Mouse (Mus musculus): ENCODE measurements around the gene Ccnb1ip1. TPM values are rescaled to one million over a fixed set of nuclear protein-coding genes. Genes with fewer than 3 reads are reported as not detected.

The Ccnb1ip1 gene
- polyA plus RNA-seq, 1 experiment from 2014 or later = not detected

GRCm38 (mm10) chr14:50802843-50803562, 4.5 kb downstream of the Ccnb1ip1 start:
- ATAC-seq (no peak), DNase-seq (no peak)
- Histone ChIP-seq H3K9me3 (ENCODE audit: low read length) (no peaks in the 10 kb centered on the region), H3K4me2 (ENCODE audit: low read depth, low read length) (no peak overlapping the region), H3K27me3 (ENCODE audit: insufficient read depth, low read length) (no peaks in the 10 kb centered on the region), H3K4me3 (ENCODE audit: low read depth, low read length) (no peak overlapping the region), H3K36me3 (replicated peaks; ENCODE audit: insufficient read depth, low read length) (no peaks in the 10 kb centered on the region), H3K9ac (replicated peaks) (no peak overlapping the region), H3K4me1 (ENCODE audit: insufficient read depth) (peaks cover 3% of the 10 kb centered on the region; the same call in 1 of the 2 replicates), H3K27ac (ENCODE audit: low read depth) (no peak overlapping the region)
- WGBS (ENCODE audit: insufficient replicate concordance) = 60% methylated on average over 4 of the region's 4 CpGs
- TF ChIP-seq CTCF (IDR thresholded peaks at IDR 0.05; ENCODE audit: low read depth) (peak; percentile 67), EP300 (IDR thresholded peaks at IDR 0.05; ENCODE audit: low read depth) (no peak)

- no peaks in the 10 kb centered on the region for H3K9me3 ChIP-seq (ENCODE audit: low read length)
- DNase-seq (no peak), ATAC-seq (no peak)
- H3K27ac ChIP-seq (ENCODE audit: low read depth) = no peak overlapping the region
- TF ChIP-seq CTCF (IDR thresholded peaks at IDR 0.05; ENCODE audit: low read depth) (no peak), EP300 (IDR thresholded peaks at IDR 0.05; ENCODE audit: low read depth) (no peak)
- peaks cover 3% of the 10 kb centered on the region; the same call in 1 of the 2 replicates for H3K4me1 ChIP-seq (ENCODE audit: insufficient read depth)
- no peak overlapping the region for H3K4me3 ChIP-seq (ENCODE audit: low read depth, low read length)
- no peak overlapping the region for H3K9ac ChIP-seq (replicated peaks)
- no peaks in the 10 kb centered on the region for H3K36me3 ChIP-seq (replicated peaks; ENCODE audit: insufficient read depth, low read length)
- 84% methylated on average over 6 of the region's 6 CpGs for WGBS (ENCODE audit: insufficient replicate concordance)
- no peak overlapping the region for H3K4me2 ChIP-seq (ENCODE audit: low read depth, low read length)
- no peaks in the 10 kb centered on the region for H3K27me3 ChIP-seq (ENCODE audit: insufficient read depth, low read length)
Observed at GRCm38 (mm10) chr14:50802441-50802840, 5.1 kb downstream of the Ccnb1ip1 start.

GRCm38 (mm10) chr14:50799502-50800259, 7.9 kb downstream of the Ccnb1ip1 start:
- TF ChIP-seq EP300 (IDR thresholded peaks at IDR 0.05; ENCODE audit: low read depth) (no peak), CTCF (IDR thresholded peaks at IDR 0.05; ENCODE audit: low read depth) (peak; percentile 69)
- WGBS (ENCODE audit: insufficient replicate concordance) = 5% methylated on average over 3 of the region's 3 CpGs
- Histone ChIP-seq H3K4me1 (ENCODE audit: insufficient read depth) (no peaks in the 10 kb centered on the region), H3K27me3 (ENCODE audit: insufficient read depth, low read length) (no peaks in the 10 kb centered on the region), H3K9me3 (ENCODE audit: low read length) (no peaks in the 10 kb centered on the region), H3K4me3 (ENCODE audit: low read depth, low read length) (no peak overlapping the region), H3K9ac (replicated peaks) (no peak overlapping the region), H3K36me3 (replicated peaks; ENCODE audit: insufficient read depth, low read length) (no peaks in the 10 kb centered on the region), H3K27ac (ENCODE audit: low read depth) (no peak overlapping the region), H3K4me2 (ENCODE audit: low read depth, low read length) (no peak overlapping the region)
- DNase-seq (peak; percentile 28), ATAC-seq (no peak)

- no peaks in the 10 kb centered on the region for H3K9me3 ChIP-seq (ENCODE audit: low read length)
- no peaks in the 10 kb centered on the region for H3K4me1 ChIP-seq (ENCODE audit: insufficient read depth)
- WGBS (ENCODE audit: insufficient replicate concordance) = 50% methylated on average over 2 of the region's 2 CpGs
- TF ChIP-seq EP300 (IDR thresholded peaks at IDR 0.05; ENCODE audit: low read depth) (no peak), CTCF (IDR thresholded peaks at IDR 0.05; ENCODE audit: low read depth) (peak; percentile 63)
- H3K4me2 ChIP-seq (ENCODE audit: low read depth, low read length) = no peak overlapping the region
- no peak overlapping the region for H3K9ac ChIP-seq (replicated peaks)
- peak; percentile 35 for DNase-seq
- ATAC-seq = 0 out of 2 replicates have a peak, but pooled peaks have one; percentile 38
- no peaks in the 10 kb centered on the region for H3K36me3 ChIP-seq (replicated peaks; ENCODE audit: insufficient read depth, low read length)
- H3K27ac ChIP-seq (ENCODE audit: low read depth) = no peak overlapping the region
- no peak overlapping the region for H3K4me3 ChIP-seq (ENCODE audit: low read depth, low read length)
- no peaks in the 10 kb centered on the region for H3K27me3 ChIP-seq (ENCODE audit: insufficient read depth, low read length)
Observed at GRCm38 (mm10) chr14:50798512-50798911, 9.0 kb downstream of the Ccnb1ip1 start.

- Histone ChIP-seq H3K27me3 (ENCODE audit: insufficient read depth, low read length) (no peaks in the 10 kb centered on the region), H3K4me1 (ENCODE audit: insufficient read depth) (no peaks in the 10 kb centered on the region), H3K9me3 (ENCODE audit: low read length) (no peaks in the 10 kb centered on the region), H3K9ac (replicated peaks) (no peak overlapping the region), H3K27ac (ENCODE audit: low read depth) (no peak overlapping the region), H3K4me2 (ENCODE audit: low read depth, low read length) (no peak overlapping the region), H3K36me3 (replicated peaks; ENCODE audit: insufficient read depth, low read length) (no peaks in the 10 kb centered on the region), H3K4me3 (ENCODE audit: low read depth, low read length) (no peak overlapping the region)
- no peak for DNase-seq
- 74% methylated on average over 1 of the region's 1 CpGs for WGBS (ENCODE audit: insufficient replicate concordance)
- TF ChIP-seq CTCF (IDR thresholded peaks at IDR 0.05; ENCODE audit: low read depth) = no peak
- no peak for TF ChIP-seq EP300 (IDR thresholded peaks at IDR 0.05; ENCODE audit: low read depth)
- ATAC-seq = no peak
Observed at GRCm38 (mm10) chr14:50796464-50796863, 11.1 kb downstream of the Ccnb1ip1 start.

- H3K4me2 ChIP-seq (ENCODE audit: low read depth, low read length) = no peak overlapping the region
- DNase-seq = no peak
- H3K9me3 ChIP-seq (ENCODE audit: low read length) = no peaks in the 10 kb centered on the region
- no peaks in the 10 kb centered on the region for H3K4me1 ChIP-seq (ENCODE audit: insufficient read depth)
- H3K27ac ChIP-seq (ENCODE audit: low read depth) = no peak overlapping the region
- no peak overlapping the region for H3K9ac ChIP-seq (replicated peaks)
- no peak overlapping the region for H3K4me3 ChIP-seq (ENCODE audit: low read depth, low read length)
- TF ChIP-seq EP300 (IDR thresholded peaks at IDR 0.05; ENCODE audit: low read depth) (no peak), CTCF (IDR thresholded peaks at IDR 0.05; ENCODE audit: low read depth) (no peak)
- 72% methylated on average over 4 of the region's 4 CpGs for WGBS (ENCODE audit: insufficient replicate concordance)
- H3K27me3 ChIP-seq (ENCODE audit: insufficient read depth, low read length) = no peaks in the 10 kb centered on the region
- no peak for ATAC-seq
- H3K36me3 ChIP-seq (replicated peaks; ENCODE audit: insufficient read depth, low read length) = no peaks in the 10 kb centered on the region
Observed at GRCm38 (mm10) chr14:50795965-50796364, 11.6 kb downstream of the Ccnb1ip1 start.

All from liver, postnatal 0 days (tissue).